Mouse (Mus musculus) neural tube, embryonic 12.5 days (tissue): Measurements from ENCODE around the gene Gm49380. TPM values are rescaled to one million over a fixed set of nuclear protein-coding genes. Genes with fewer than 3 reads are reported as not detected.

ENCODE experiments used
- ATAC-seq: fragments of 200-750 bp; cut with Nextera tagmentation; 2 replicates; pipeline ENCODE4 v1.8.0; 2017; ENCODE audit warnings: low read depth, mild to moderate bottlenecking, moderate TSS enrichment, moderate library complexity; ENCODE audit not compliant: low FRiP score
- H3K27ac ChIP-seq: fragments of 300-500 bp; sonication (generic); 2 replicates; pipeline ENCODE4 v1.5.1; 2016
- H3K27me3 ChIP-seq: fragments of 300-500 bp; sonication (generic); replicated peaks from 2 replicates; pipeline ENCODE4 v1.6.1; 2016; ENCODE audit warnings: mild to moderate bottlenecking
- H3K36me3 ChIP-seq: fragments of 300-500 bp; sonication (generic); 2 replicates; pipeline ENCODE4 v1.6.1; 2016; ENCODE audit warnings: mild to moderate bottlenecking
- H3K4me1 ChIP-seq: fragments of 300-500 bp; sonication (generic); 2 replicates; pipeline ENCODE4 v1.6.1; 2016
- H3K4me2 ChIP-seq: fragments of 300-500 bp; sonication (generic); replicated peaks from 2 replicates; pipeline ENCODE4 v1.6.1; 2016; ENCODE audit warnings: mild to moderate bottlenecking
- H3K4me3 ChIP-seq: fragments of 300-500 bp; sonication (generic); 2 replicates; pipeline ENCODE4 v1.5.1; 2016
- H3K9ac ChIP-seq: fragments of 300-500 bp; sonication (generic); 2 replicates; pipeline ENCODE4 v1.6.1; 2016; ENCODE audit warnings: mild to moderate bottlenecking
- H3K9me3 ChIP-seq: fragments of 300-500 bp; sonication (generic); 2 replicates; pipeline ENCODE4 v1.6.1; 2016; ENCODE audit warnings: mild to moderate bottlenecking
- WGBS: fragments of 180-500 bp; shearing (Covaris S2); methylation state at CpG from one replicate; pipeline ENCODE4 v1.1.7; 2016; 5-methylcytosine and 5-hydroxymethylcytosine counted together
- polyA plus RNA-seq: library from polyadenylated mRNA; unstranded; fragments of >200 nt; fragmentation: Nextera tagmentation; extraction: Ambion mirVana; gene quantifications from 2 replicates; pipeline ENCODE4 v1.2.1, GENCODE M21; 2016

The Gm49380 gene
- polyA plus RNA-seq, 1 experiment from 2014 or later = 0.51 TPM

- peak; percentile 96 for ATAC-seq
- no peak within 1 kb of the TSS for H3K27ac ChIP-seq
Observed at GRCm38 (mm10) chr9:44066785-44067225, 46.5 kb downstream of the Gm49380 start, which contains the start of gene Usp2. Gene Usp2 (plus strand): TSS chr9:44067021.

GRCm38 (mm10) chr9:44065177-44065576 lies 48.1 kb downstream of the Gm49380 start:
- no peak for ATAC-seq
- Histone ChIP-seq H3K4me1 (peaks cover 10% of the 10 kb centered on the region), H3K27me3 (no peaks in the 10 kb centered on the region), H3K9ac (no peak overlapping the region), H3K4me3 (no peak overlapping the region), H3K9me3 (no peaks in the 10 kb centered on the region), H3K27ac (no peak overlapping the region), H3K4me2 (no peak overlapping the region), H3K36me3 (no peaks in the 10 kb centered on the region)
- WGBS = 41% methylated on average over 1 of the region's 1 CpGs

More at GRCm38 (mm10) chr9:44066785-44067225, 46.5 kb downstream of the Gm49380 start, which contains the start of gene Usp2:
- WGBS = under 1% methylated on average over 38 of the region's 38 CpGs
- peak within 1 kb of the TSS; percentile 79 for H3K4me2 ChIP-seq
- H3K4me1 ChIP-seq = peaks cover 24% of the 10 kb centered on the region
- H3K36me3 ChIP-seq = no peaks in the 10 kb centered on the region
- H3K27me3 ChIP-seq = no peaks in the 10 kb centered on the region
- peak within 1 kb of the TSS; percentile 43 for H3K4me3 ChIP-seq
- peak within 1 kb of the TSS; percentile 48 for H3K9ac ChIP-seq
- no peaks in the 10 kb centered on the region for H3K9me3 ChIP-seq

GRCm38 (mm10) chr9:44058606-44059005 lies 54.7 kb downstream of the Gm49380 start:
- H3K4me1 ChIP-seq = no peaks in the 10 kb centered on the region
- no peaks in the 10 kb centered on the region; the same call in 1 of the 2 replicates for H3K9me3 ChIP-seq
- 89% methylated on average over 6 of the region's 6 CpGs for WGBS
- no peak overlapping the region for H3K4me3 ChIP-seq
- H3K9ac ChIP-seq = no peak overlapping the region
- ATAC-seq = no peak
- no peaks in the 10 kb centered on the region for H3K36me3 ChIP-seq
- H3K27me3 ChIP-seq = no peaks in the 10 kb centered on the region
- H3K27ac ChIP-seq = no peak overlapping the region
- no peak overlapping the region for H3K4me2 ChIP-seq

GRCm38 (mm10) chr9:44053936-44054335 lies 59.4 kb downstream of the Gm49380 start:
- 68% methylated on average over 1 of the region's 1 CpGs for WGBS
- no peak for ATAC-seq
- H3K27ac ChIP-seq = no peak overlapping the region
- H3K4me3 ChIP-seq = no peak overlapping the region
- no peaks in the 10 kb centered on the region for H3K36me3 ChIP-seq
- H3K9me3 ChIP-seq = no peaks in the 10 kb centered on the region; the same call in 1 of the 2 replicates
- H3K4me2 ChIP-seq = no peak overlapping the region
- H3K27me3 ChIP-seq = no peaks in the 10 kb centered on the region
- no peaks in the 10 kb centered on the region for H3K4me1 ChIP-seq
- no peak overlapping the region for H3K9ac ChIP-seq

GRCm38 (mm10) chr9:44052855-44053254 lies 60.4 kb downstream of the Gm49380 start:
- no peaks in the 10 kb centered on the region; the same call in 1 of the 2 replicates for H3K9me3 ChIP-seq
- ATAC-seq = no peak
- 66% methylated on average over 3 of the region's 3 CpGs for WGBS

GRCm38 (mm10) chr9:44049381-44050165 lies 63.7 kb downstream of the Gm49380 start:
- H3K9ac ChIP-seq = no peak overlapping the region
- H3K36me3 ChIP-seq = no peaks in the 10 kb centered on the region
- no peak overlapping the region for H3K4me2 ChIP-seq
- H3K9me3 ChIP-seq = no peaks in the 10 kb centered on the region
- peaks cover 11% of the 10 kb centered on the region for H3K27me3 ChIP-seq
- H3K4me1 ChIP-seq = no peaks in the 10 kb centered on the region
- no peak overlapping the region for H3K4me3 ChIP-seq
- WGBS = 91% methylated on average over 8 of the region's 8 CpGs
- no peak overlapping the region for H3K27ac ChIP-seq
- ATAC-seq = no peak

More at GRCm38 (mm10) chr9:44052855-44053254, 60.4 kb downstream of the Gm49380 start:
- H3K9ac ChIP-seq = no peak overlapping the region
- no peak overlapping the region for H3K4me2 ChIP-seq
- no peaks in the 10 kb centered on the region for H3K4me1 ChIP-seq
- no peak overlapping the region for H3K4me3 ChIP-seq
- no peaks in the 10 kb centered on the region for H3K27me3 ChIP-seq
- no peak overlapping the region for H3K27ac ChIP-seq
- H3K36me3 ChIP-seq = no peaks in the 10 kb centered on the region

GRCm38 (mm10) chr9:44048541-44049380 lies 64.5 kb downstream of the Gm49380 start:
- H3K27ac ChIP-seq = no peak overlapping the region
- no peaks in the 10 kb centered on the region for H3K36me3 ChIP-seq
- peaks cover 3% of the 10 kb centered on the region for H3K4me1 ChIP-seq
- ATAC-seq = no peak
- peaks cover 19% of the 10 kb centered on the region for H3K27me3 ChIP-seq
- no peak overlapping the region for H3K4me3 ChIP-seq
- 81% methylated on average over 15 of the region's 15 CpGs for whole genome bisulfite sequencing
- no peaks in the 10 kb centered on the region for H3K9me3 ChIP-seq
- H3K4me2 ChIP-seq = no peak overlapping the region
- no peak overlapping the region for H3K9ac ChIP-seq

GRCm38 (mm10) chr9:44047571-44048490 lies 65.5 kb downstream of the Gm49380 start:
- H3K4me3 ChIP-seq = no peak overlapping the region

GRCm38 (mm10) chr9:44047071-44047470 lies 66.2 kb downstream of the Gm49380 start:
- Histone ChIP-seq H3K27me3 (peaks cover 35% of the 10 kb centered on the region), H3K4me2 (no peak overlapping the region), H3K4me1 (peaks cover 13% of the 10 kb centered on the region), H3K4me3 (no peak overlapping the region), H3K27ac (no peak overlapping the region), H3K9me3 (no peaks in the 10 kb centered on the region), H3K9ac (no peak overlapping the region), H3K36me3 (no peaks in the 10 kb centered on the region)
- WGBS = 87% methylated on average over 6 of the region's 6 CpGs
- ATAC-seq = no peak

More at GRCm38 (mm10) chr9:44047571-44048490, 65.5 kb downstream of the Gm49380 start:
- Histone ChIP-seq H3K36me3 (no peaks in the 10 kb centered on the region), H3K27me3 (peaks cover 29% of the 10 kb centered on the region), H3K9ac (no peak overlapping the region), H3K27ac (no peak overlapping the region), H3K4me2 (no peak overlapping the region), H3K4me1 (peaks cover 12% of the 10 kb centered on the region), H3K9me3 (no peaks in the 10 kb centered on the region)
- 86% methylated on average over 14 of the region's 14 CpGs for WGBS
- no peak for ATAC-seq

GRCm38 (mm10) chr9:44046426-44046825 lies 66.9 kb downstream of the Gm49380 start:
- H3K4me3 ChIP-seq = no peak overlapping the region
- H3K36me3 ChIP-seq = no peaks in the 10 kb centered on the region
- H3K27ac ChIP-seq = no peak overlapping the region
- H3K4me2 ChIP-seq = no peak overlapping the region
- no peak for ATAC-seq
- 90% methylated on average over 12 of the region's 12 CpGs for WGBS
- no peak overlapping the region for H3K9ac ChIP-seq
- no peaks in the 10 kb centered on the region for H3K9me3 ChIP-seq
- peaks cover 40% of the 10 kb centered on the region for H3K27me3 ChIP-seq
- H3K4me1 ChIP-seq = peaks cover 13% of the 10 kb centered on the region

- H3K9ac ChIP-seq = no peak overlapping the region
- H3K4me3 ChIP-seq = no peak overlapping the region
- no peak for ATAC-seq
- WGBS = 88% methylated on average over 5 of the region's 5 CpGs
- no peak overlapping the region for H3K27ac ChIP-seq
- H3K9me3 ChIP-seq = no peaks in the 10 kb centered on the region
- H3K36me3 ChIP-seq = no peaks in the 10 kb centered on the region
- peaks cover 13% of the 10 kb centered on the region for H3K4me1 ChIP-seq
- H3K4me2 ChIP-seq = no peak overlapping the region
- peaks cover 44% of the 10 kb centered on the region for H3K27me3 ChIP-seq
Observed at GRCm38 (mm10) chr9:44045884-44046272, 67.4 kb downstream of the Gm49380 start.
